In the genomic region with DNA sequence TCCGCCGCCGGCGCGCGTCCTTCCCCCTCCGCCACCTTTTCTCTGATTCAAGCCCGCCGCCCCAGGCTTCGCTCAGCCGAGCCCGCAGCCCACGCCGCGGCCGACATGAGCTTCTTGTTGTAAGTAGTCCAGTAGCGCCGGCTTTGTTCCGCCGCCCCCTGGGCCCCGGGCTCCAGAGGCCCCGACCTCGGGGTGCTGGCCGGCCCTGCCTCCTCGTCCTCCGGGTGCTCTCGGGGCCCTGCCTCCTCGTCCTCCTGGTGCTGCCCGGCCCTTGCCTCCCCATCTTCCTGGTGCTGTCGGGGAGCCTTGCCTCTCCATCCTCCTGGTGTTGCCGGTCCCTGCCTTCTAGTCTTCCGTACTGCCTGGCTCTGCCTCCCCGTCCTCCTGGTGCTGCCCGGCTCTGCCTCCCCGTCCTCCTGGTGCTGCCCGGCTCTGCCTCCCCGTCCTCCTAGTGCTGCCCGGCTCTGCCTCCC, we compare ENCODE assay signal across 8 mouse cellular contexts. TPM values are rescaled to one million over a fixed set of nuclear protein-coding genes. Genes with fewer than 3 reads are reported as not detected.
A peak's percentile ranks its signal among the peaks of the same experiment; 100 is the strongest.
DNase-seq lines count a peak whose midpoint lies in the region; ATAC-seq and TF ChIP-seq lines count a peak whose summit lies in the region.

No protein-coding gene starts in this region.

- H3K4me3 ChIP-seq in lung, embryonic 16.5 days (ENCODE audit: low read length) = peak overlapping the region; percentile 95
- H3K4me3 ChIP-seq in embryonic fibroblast, embryonic 13.5 days (ENCODE audit: insufficient read depth, low read length) = peak overlapping the region; percentile 78
- H3K4me3 ChIP-seq in intestine, embryonic 16.5 days (ENCODE audit: low read length) = peak overlapping the region; percentile 100
- peak overlapping the region; percentile 97 for H3K4me3 ChIP-seq in neural tube, embryonic 14.5 days (ENCODE audit: low read depth, low read length)

- peak overlapping the region; percentile 97 for H3K4me2 ChIP-seq in lung, embryonic 16.5 days (ENCODE audit: low read depth, low read length)
- H3K4me2 ChIP-seq in intestine, embryonic 16.5 days (ENCODE audit: low read depth, low read length) = peak overlapping the region; percentile 94
- H3K4me2 ChIP-seq in neural tube, embryonic 14.5 days (ENCODE audit: low read depth, low read length) = peak overlapping the region; percentile 71

- no peak for TF ChIP-seq CTCF in embryonic fibroblast, embryonic 13.5 days (IDR thresholded peaks at IDR 0.05; ENCODE audit: borderline replicate concordance, insufficient read depth, low read length)

- no peaks in the 10 kb centered on the region for H3K9me3 ChIP-seq in lung, embryonic 16.5 days (ENCODE audit: control insufficient read depth, low read length)
- no peaks in the 10 kb centered on the region for H3K9me3 ChIP-seq in intestine, embryonic 16.5 days (ENCODE audit: control insufficient read depth, low read length)
- no peaks in the 10 kb centered on the region for H3K9me3 ChIP-seq in neural tube, embryonic 14.5 days (ENCODE audit: control insufficient read depth, low read length)

- DNase-seq in lung, postnatal 10 days = no peak
- no peak for DNase-seq in yolk sac, embryonic 10.5 days (ENCODE audit: low spot score)
- no peak for DNase-seq in kidney, adult 18-20 months
- no peak for DNase-seq in layer of hippocampus, postnatal 25 days (ENCODE audit: extremely low spot score in 1 of 2, low spot score in 1 of 2)

- 0% methylated on average over 37 of the region's 38 CpGs for WGBS in lung, embryonic 16.5 days
- under 1% methylated on average over 32 of the region's 38 CpGs for WGBS in intestine, embryonic 16.5 days
- 1% methylated on average over 38 of the region's 38 CpGs for WGBS in neural tube, embryonic 14.5 days

- peak overlapping the region; percentile 95 for H3K9ac ChIP-seq in lung, embryonic 16.5 days (ENCODE audit: low read length)
- H3K9ac ChIP-seq in intestine, embryonic 16.5 days (ENCODE audit: low read depth, low read length) = peak overlapping the region; percentile 96
- H3K9ac ChIP-seq in neural tube, embryonic 14.5 days (replicated peaks; ENCODE audit: low read depth, low read length) = peak overlapping the region; percentile 74

- peak overlapping the region; percentile 95 for H3K27ac ChIP-seq in lung, embryonic 16.5 days (ENCODE audit: low read length)
- 0 out of 2 replicates have a peak overlapping the region, but pooled peaks have one; percentile 29 for H3K27ac ChIP-seq in embryonic fibroblast, embryonic 13.5 days (ENCODE audit: insufficient read depth, low read length)
- peak overlapping the region; percentile 94 for H3K27ac ChIP-seq in intestine, embryonic 16.5 days (ENCODE audit: low read length)
- peak overlapping the region; percentile 91 for H3K27ac ChIP-seq in neural tube, embryonic 14.5 days (ENCODE audit: low read depth, low read length)

- H3K4me1 ChIP-seq in lung, embryonic 16.5 days (replicated peaks; ENCODE audit: control insufficient read depth, insufficient read depth, low read length) = peaks cover 20% of the 10 kb centered on the region
- H3K4me1 ChIP-seq in embryonic fibroblast, embryonic 13.5 days (ENCODE audit: control insufficient read depth, insufficient read depth, low read length) = peaks cover 12% of the 10 kb centered on the region
- peaks cover 16% of the 10 kb centered on the region for H3K4me1 ChIP-seq in intestine, embryonic 16.5 days (ENCODE audit: control insufficient read depth, insufficient read depth, low read length)
- peaks cover 11% of the 10 kb centered on the region for H3K4me1 ChIP-seq in neural tube, embryonic 14.5 days (ENCODE audit: control insufficient read depth, insufficient read depth, low read length)

- H3K36me3 ChIP-seq in lung, embryonic 16.5 days (ENCODE audit: control insufficient read depth, insufficient read depth, low read length) = no peaks in the 10 kb centered on the region
- H3K36me3 ChIP-seq in intestine, embryonic 16.5 days (ENCODE audit: control insufficient read depth, insufficient read depth, low read length) = no peaks in the 10 kb centered on the region
- H3K36me3 ChIP-seq in neural tube, embryonic 14.5 days (ENCODE audit: control insufficient read depth, insufficient read depth, low read length) = no peaks in the 10 kb centered on the region

- peak; percentile 68 for ATAC-seq in lung, embryonic 16.5 days (ENCODE audit: low read depth)
- ATAC-seq in intestine, embryonic 16.5 days = peak; percentile 72
- ATAC-seq in neural tube, embryonic 14.5 days (ENCODE audit: low read depth) = peak; percentile 80

- TF ChIP-seq POLR2A in embryonic fibroblast, embryonic 13.5 days (IDR thresholded peaks at IDR 0.05; ENCODE audit: low read depth, low read length) = no peak

- no peaks in the 10 kb centered on the region for H3K27me3 ChIP-seq in lung, embryonic 16.5 days (ENCODE audit: control insufficient read depth, insufficient read depth, low read depth, low read length)
- H3K27me3 ChIP-seq in intestine, embryonic 16.5 days (replicated peaks; ENCODE audit: control insufficient read depth, insufficient read depth, low read length) = no peaks in the 10 kb centered on the region
- no peaks in the 10 kb centered on the region for H3K27me3 ChIP-seq in neural tube, embryonic 14.5 days (ENCODE audit: control insufficient read depth, insufficient read depth, low read length)

RNA-seq across cellular contexts. Expression of a gene that starts 0.4 kb away (rescaled TPM):
- polyA plus RNA-seq in lung, embryonic 16.5 days (2015; fragmentation: Nextera tagmentation; extraction: Ambion mirVana) = 12.1 and 13.4 TPM in 2 replicates
- polyA plus RNA-seq in embryonic fibroblast, embryonic 13.5 days (2011; ENCODE audit: insufficient read length, low read depth, missing spikeins) = 37.3 and 42.1 TPM in 2 replicates
- polyA plus RNA-seq in intestine, embryonic 16.5 days (2015; fragmentation: Nextera tagmentation; extraction: Ambion mirVana) = 8.7 and 10.3 TPM in 2 replicates
- 14.9 and 15.2 TPM in 2 replicates for polyA plus RNA-seq in neural tube, embryonic 14.5 days (2014; fragmentation: Nextera tagmentation; extraction: Ambion mirVana)
- 10 to 100 TPM; 27.0 to 34.1 TPM for total RNA-seq in layer of hippocampus, postnatal 25 days (2021)

RNA-seq across cellular contexts. Expression of a gene that starts 43.8 kb away (rescaled TPM):
- 47.1 and 47.4 TPM in 2 replicates for polyA plus RNA-seq in lung, embryonic 16.5 days (2015; fragmentation: Nextera tagmentation; extraction: Ambion mirVana)
- polyA plus RNA-seq in embryonic fibroblast, embryonic 13.5 days (2011; ENCODE audit: insufficient read length, low read depth, missing spikeins) = 19.4 and 21.6 TPM in 2 replicates
- polyA plus RNA-seq in intestine, embryonic 16.5 days (2015; fragmentation: Nextera tagmentation; extraction: Ambion mirVana) = 29.6 and 32.7 TPM in 2 replicates
- 44.0 and 53.6 TPM in 2 replicates for polyA plus RNA-seq in neural tube, embryonic 14.5 days (2014; fragmentation: Nextera tagmentation; extraction: Ambion mirVana)
- 10 to 100 TPM; 13.7 to 13.8 TPM for total RNA-seq in layer of hippocampus, postnatal 25 days (2021)

RNA-seq across cellular contexts. Expression of a gene that starts 45.1 kb away (rescaled TPM):
- polyA plus RNA-seq in lung, embryonic 16.5 days (2015; fragmentation: Nextera tagmentation; extraction: Ambion mirVana) = 30.8 and 47.7 TPM in 2 replicates
- 83.0 and 102 TPM in 2 replicates for polyA plus RNA-seq in embryonic fibroblast, embryonic 13.5 days (2011; ENCODE audit: insufficient read length, low read depth, missing spikeins)
- polyA plus RNA-seq in intestine, embryonic 16.5 days (2015; fragmentation: Nextera tagmentation; extraction: Ambion mirVana) = 11.7 and 23.9 TPM in 2 replicates
- polyA plus RNA-seq in neural tube, embryonic 14.5 days (2014; fragmentation: Nextera tagmentation; extraction: Ambion mirVana) = 62.1 and 73.5 TPM in 2 replicates
- 10 to 100 TPM; 94.2 to 98.6 TPM for total RNA-seq in layer of hippocampus, postnatal 25 days (2021)

Comparison
In these comparisons a context has a peak if more than half of its experiments do, and no peak if none do; other contexts are left out.
1. H3K27ac ChIP-seq: peak in every context shown above with its lines; median percentile 95 in lung, embryonic 16.5 days; 94 in intestine, embryonic 16.5 days; 91 in neural tube, embryonic 14.5 days; 29 in embryonic fibroblast, embryonic 13.5 days.